Mouse (Mus musculus): ENCODE measurements at regions not wholly inside any gene's neighbourhood (a gene's known extent, or its start where the extent isn't known, plus 50 kb on each side); places are given as distances from the start of the nearest gene placed in this dataset.
"Not testable (repeated sequence)": the region's sequence is repeated elsewhere in the genome, so short reads cannot be mapped to it uniquely, and the experiment has no call there.

DNA sequence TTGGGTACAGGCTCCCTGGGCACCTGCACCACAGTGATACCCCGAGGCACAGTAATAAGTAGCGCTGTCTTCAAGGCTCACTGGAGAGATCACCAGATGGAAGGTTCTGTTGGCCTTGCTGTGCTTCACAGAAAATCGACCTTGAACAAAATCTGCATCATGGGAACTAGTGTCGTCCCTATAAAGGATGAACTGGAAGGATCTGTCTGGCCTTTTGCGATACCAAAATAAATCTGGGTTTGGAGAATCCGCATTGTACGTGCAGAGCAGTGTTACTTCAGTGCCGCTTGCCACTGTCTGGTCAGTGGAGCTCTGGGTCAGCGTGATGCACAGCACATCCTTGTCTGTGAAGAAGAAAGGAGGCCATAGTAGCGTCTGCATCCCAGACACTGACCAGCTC, 105.3 kb downstream of the Dad1 start:
- no peak for DNase-seq (ENCODE audit: low read depth)

DNA sequence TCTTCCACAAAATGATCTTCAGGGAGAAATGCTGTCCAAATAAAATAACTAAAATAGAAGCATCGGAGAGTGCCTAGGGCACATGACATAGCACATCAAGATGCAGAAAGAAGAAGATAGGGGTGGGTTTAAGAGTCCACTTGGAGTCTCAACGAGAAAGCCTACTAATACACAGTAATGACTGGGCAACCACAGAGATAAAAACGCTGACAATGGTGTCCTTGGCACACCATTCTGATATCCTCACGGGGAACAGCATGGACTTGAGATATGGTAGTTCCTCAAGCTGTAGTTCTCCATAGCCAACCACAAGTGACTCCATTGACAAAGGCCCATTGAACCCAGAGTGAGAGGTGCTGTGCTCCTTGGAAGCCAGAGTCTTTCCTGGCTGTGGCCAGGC, 105.8 kb downstream of the Dad1 start:
- DNase-seq (ENCODE audit: low read depth), result no peak

DNA sequence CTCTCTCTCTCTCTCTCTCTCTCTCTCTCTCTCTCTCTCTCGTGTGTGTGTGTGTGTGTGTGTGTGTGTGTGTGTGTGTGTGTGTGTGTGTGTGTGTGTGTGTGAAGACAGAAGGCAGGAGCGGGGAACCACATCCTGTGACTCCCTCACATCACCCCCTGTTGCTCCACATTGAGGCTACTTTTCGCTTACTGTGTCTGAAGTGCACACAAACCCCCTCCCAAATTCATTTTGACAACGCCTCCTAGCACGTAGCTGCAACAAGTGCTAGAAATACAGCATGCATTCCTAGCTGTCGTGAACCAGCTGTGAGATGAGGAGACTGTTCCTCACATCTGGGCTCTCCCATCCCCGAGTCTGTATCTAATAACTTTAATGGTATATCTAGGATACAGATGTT, 106.4 kb downstream of the Dad1 start:
- no peak for DNase-seq (ENCODE audit: low read depth)

DNA sequence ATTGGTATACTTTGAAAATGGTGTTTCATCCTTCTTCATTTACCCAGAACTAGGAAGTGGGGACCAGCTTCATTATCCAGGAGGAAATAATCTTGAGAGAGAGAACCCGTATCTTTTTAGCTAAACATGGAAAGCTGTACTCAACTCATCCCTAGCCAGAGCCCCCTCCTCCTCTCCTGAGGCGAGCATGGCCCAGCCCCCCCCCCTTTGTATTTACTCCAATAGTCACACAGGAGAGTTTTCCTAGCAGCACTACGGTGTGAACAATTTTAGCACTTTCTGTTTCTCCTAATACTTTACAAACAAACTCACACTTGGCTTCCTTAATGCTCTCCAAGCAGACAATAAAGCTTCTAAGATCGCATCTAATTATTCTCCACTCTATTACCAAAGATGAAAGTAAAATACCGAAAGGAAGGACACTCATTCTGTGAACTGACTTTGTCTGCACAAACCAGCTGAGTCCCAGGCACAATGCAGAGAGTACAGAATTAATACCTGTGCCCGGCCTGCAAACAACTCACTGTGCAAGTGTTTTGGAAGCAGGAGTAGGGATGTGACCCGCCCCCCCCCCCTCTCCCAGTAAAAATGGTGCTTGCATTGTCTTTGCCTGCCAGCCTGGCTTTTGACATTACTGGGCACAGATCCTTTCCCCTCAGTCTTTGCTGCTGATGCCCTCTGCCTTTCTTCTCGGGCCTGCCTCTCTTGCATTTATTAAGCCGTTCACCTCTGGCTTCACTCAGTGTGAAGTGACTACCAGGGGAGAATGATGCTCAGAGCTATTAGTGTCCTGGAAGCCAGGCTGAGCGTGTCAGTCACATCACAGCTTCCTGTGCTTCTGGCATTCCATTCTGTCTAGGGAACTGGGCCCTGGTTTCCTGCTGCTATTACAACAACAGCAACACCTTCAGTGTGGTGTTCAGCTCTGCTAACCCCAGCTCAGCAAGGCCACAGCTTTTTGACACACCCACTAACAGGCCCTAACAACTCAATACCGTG, 107.9 kb downstream of the Dad1 start:
- no peak for DNase-seq (ENCODE audit: low read depth)

DNA sequence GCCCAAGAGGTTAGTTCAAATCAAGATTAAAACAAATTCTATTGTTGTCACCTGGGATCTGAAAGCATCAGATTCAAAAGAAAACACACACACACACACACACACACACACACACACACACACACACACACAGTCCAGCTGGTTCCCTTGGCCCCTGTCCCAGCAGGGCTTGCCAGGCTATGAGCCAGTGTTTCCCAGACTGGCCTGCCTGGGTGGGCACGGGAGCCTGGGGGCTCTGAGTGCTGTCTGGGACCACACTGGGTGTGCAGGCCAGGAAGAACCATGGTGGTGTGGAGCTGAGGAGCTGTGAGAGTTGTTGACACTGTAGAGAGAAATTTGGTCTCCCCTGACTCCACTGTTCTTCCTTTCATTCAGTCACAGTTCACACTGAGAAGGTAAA, 110.1 kb downstream of the Dad1 start:
- no peak for DNase-seq (ENCODE audit: low read depth)

DNA sequence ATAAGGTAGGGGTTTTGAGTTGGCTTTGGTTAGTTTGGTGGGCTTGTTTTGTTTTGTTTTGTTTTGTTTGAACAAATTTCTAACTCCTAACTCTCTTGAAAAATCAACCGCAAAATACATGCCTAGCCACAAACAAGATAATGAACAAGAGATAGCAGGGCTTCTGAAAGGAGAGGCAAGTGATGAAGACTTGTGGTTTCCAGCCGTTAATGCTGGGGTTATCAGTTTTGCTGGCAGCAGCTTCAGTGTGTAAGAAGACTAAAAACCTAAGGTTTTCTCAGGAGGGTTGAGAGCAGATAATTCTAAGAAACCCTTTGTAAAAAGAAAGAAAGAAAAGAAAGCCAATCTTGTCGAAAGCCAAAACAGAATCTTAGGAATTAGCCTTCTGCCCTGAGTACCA, 115.6 kb downstream of the Dad1 start:
- no peak for DNase-seq (ENCODE audit: low read depth)

DNA sequence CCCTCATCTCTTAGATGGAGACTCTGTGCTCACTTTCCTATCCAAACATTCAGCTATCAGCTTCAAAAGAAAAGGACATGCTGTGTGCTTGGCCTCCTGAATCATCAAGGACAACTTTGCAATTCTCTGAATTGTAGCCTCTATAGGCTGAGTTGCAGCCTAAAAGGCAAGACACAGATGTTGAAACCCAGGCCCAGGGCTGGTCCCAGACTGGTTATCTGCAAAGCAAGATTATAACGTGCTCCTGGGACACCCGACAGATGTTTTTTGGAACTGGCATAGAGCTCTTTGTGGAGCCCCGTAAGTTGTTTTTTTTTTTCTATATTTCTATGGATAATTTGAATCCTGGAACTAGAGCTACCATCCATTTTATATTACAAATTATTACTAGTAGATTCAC, 117.4 kb downstream of the Dad1 start:
- no peak for DNase-seq (ENCODE audit: low read depth)

DNA sequence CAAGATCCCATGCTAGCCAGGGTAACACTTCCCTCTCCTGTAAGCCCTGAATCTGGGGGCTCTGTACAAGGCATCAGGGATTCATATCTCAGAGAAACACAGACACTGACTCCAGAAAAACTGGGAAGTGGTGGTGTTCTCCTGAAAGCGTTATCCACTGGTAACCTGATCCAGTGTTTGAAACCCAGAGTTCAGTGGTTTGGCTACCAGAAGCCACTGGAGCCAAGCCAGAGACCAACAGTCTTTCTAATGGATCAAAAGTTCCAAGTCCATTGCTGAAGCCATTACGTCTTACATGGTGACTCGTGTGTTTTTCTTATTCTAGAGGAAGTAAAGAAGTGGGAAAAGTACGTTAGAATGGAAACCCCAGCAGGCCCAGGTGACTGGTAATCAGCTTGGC, 125.6 kb downstream of the Dad1 start:
- DNase-seq (ENCODE audit: low read depth), result no peak

DNA sequence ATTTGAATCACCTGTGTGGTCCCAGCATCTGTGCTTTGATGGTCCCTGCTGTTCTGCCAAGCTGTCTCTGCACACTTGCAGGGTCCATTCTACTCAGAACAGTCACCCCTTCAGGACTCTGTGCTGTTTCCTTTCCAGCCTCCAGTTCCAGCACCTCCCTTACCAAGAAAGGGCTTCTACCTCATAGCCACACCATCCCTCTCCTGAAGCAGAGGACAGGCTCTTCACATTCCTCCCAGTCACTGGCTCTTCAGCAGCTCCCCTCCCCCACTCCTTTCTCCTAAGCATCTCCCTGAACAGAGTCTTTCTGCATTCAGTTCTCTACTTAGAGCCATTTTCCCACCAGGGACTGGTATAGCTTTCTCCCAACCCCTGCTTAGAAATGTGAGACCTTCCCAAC, 128.4 kb downstream of the Dad1 start:
- DNase-seq (ENCODE audit: low read depth), result no peak

DNA sequence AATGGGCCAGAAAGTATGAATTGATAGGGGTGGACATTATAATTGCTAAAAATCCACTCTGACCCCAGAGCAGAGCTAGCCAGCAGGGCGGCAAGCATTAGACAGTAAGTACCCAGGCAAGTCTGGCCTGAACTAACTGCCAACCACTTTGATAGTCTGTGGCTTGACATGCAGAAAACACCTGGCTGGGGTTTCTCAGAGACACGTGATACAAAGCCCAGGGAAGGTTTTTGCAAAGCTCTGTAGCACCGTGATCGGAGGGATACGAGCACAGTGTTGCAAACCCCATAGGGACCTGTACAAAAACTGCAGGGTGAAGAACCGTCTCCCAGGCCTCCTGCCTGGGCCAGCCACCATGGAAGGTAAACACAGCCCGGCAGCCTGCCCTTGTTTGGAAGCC, 131.9 kb downstream of the Dad1 start:
- no peak for DNase-seq (ENCODE audit: low read depth)

DNA sequence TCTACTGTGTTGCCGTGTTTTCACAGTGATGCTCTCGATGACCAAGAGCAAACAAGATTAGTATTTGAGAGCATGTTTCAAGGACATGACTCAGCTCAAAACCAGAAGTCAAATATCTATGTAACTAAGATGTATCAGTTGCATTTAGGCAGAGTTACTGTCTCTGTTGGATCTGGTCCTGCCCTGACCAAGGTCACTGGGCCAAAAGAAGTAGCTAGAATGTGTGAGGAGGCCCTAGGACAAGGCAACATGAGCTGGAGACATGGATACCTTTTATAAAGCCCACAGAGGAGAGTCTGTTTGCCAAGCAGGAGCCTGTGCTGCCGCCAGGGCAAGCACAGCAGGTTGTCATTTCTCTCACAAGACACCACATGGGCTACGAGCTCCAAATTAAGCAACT, 132.6 kb downstream of the Dad1 start:
- DNase-seq (ENCODE audit: low read depth), result no peak

DNA sequence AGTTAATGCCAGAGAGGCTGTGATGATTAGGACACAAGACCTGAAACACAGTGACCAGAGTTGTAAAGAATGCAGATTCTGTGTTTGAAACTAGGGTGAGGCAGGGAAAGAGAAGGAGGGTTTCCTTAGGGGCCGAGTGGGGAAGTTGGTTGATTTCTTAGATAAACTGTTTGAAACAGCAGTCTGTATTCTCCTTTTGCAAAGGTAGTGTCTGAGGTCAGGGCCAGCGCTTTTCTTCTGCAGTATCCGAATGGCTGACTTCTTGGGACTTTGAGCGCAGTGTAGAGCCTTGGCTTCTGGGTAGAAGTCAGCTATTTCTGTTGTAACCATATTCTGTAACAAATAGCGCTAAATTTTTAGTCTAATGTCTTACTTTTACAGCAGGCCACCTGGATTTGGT, 133.7 kb downstream of the Dad1 start:
- no peak for DNase-seq (ENCODE audit: low read depth)

DNA sequence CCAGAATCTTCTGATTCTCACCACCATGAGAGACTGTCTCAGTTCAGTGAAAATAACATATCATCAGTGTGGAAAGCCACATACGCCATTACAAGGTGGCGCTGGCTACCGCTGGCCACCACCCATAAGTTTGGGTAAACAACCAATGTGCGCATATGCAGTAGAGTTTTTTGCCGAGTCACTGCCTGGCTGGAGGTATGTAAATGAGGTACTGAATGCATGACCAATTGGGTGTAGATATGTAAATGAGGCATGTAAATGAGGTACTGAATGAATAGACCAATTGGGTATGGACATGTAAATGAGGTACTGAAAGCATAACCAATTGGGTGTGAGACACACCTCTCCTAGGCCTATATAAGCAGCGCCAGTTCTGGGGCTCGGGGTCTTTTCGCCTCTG, 136.3 kb downstream of the Dad1 start:
- DNase-seq (ENCODE audit: low read depth), result not testable (repeated sequence)

DNA sequence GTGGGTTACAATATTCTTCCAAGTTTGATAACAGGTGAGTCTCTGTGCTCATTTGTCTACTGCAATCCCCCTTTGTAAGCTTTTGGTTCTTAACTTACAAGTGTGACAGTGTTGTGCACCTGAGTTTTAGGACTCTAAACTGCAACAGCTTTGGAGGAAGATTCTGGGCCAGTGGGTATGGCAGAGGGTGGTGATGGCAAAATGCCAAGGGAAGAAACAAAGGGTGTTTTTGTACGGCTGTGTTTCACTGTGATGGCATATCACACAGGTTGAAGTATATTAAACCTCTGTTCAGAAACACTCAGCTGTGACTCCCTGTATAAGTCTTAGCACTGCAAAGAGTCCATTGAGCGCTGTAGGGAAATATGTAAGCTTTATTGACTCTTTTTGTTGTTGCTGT, 140.7 kb downstream of the Dad1 start:
- no peak for DNase-seq (ENCODE audit: low read depth)

DNA sequence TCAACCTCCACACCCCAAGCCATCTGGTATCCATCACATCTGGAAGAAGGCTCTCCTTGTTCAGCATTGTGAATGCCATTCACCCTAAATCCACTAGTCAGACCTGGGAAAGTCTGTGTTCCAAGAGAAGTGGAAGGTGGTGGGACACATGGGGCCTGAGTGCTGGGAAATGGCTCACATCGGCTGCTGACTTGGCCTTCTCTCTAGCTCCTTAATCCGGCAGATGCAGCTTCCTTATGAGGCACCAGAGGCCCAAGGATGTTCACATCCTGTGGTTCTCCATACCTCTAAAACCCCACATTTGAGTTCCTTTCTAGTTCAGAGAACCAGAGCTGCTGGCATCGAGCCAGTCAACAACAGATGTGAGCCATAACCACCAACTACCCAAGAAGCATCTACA, 142.9 kb downstream of the Dad1 start:
- DNase-seq (ENCODE audit: low read depth), result no peak

DNA sequence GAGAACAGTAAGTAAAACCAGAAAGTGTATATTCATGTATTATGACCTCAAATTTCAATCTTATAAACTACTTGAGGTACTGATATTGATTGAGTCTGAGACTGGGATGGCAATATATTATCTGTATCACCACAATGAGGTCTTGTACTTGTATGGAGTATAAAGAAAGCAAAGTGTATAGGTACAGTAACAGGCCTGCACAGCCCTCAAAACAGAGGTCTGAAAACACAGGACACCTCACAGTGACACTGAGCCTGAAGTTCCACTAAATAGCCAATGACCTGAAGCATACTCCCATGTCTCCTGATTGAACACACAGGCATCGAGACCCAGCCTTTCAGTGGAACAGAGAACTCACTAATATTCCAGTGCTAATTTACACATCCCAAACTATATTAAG, 144.8 kb downstream of the Dad1 start:
- no peak for DNase-seq (ENCODE audit: low read depth)

DNA sequence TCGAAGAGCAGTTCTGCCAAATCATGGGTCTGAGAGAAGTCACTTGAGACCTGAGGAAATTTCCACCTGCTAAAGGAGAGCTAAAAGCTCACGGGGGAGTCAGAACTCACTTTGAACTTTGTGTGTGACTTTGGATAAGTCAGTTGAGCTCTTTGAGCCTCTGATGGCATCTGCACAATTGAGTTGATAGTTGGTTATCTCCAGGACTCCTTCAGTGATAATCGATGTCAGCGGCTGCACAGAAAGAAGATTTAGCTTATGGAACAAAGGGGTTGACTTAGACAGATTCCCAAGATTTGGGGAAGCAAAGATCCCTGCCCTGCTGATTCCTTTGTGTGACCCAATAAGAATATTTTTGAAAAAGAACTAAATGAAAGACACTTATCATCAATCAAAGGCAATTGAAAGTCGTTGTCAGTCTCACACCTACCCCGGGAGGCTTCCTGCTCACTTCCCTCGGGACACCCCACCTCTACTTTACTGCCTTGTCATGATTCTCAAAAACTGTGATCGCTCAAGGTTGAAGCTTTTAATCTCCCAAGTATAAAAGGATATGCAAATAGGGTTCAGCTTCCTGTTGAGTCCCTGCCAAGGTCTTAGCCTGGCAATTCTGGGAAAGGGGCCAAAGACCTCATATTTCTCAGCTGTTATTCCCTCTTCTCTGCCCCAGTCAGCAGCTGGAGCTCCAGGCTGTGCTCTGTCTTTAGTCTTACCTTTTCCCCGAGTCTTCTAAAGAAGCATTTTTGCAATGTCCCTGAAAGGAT, 145.4 kb downstream of the Dad1 start:
- DNase-seq (ENCODE audit: low read depth), result no peak

DNA sequence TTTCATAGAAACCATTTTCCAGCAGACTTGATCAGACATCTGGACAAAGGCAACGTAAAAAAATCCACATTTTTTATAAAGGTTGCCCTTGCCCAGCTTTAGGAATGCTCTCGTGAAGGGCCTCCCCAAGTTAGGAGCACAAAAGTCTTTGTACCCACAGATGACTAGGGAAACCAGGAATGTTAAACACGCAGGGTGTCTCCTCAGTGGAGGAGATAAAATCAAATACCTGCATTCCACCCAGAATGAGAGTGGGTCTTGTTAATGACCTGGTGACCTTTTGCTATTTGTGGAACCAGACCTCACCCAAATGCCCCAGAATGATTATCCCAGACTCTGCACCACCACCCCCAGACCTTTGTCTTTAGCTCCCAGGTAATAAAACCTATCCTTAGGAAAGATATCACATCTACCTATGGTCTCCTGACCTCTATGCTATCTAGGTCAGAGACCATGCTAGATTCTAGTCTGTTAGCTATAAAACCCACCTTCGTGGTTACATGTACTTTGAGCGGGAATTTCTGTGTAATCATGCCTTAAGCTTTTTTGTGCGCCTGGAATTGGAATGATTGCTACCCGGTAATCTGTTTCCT, 146.6 kb downstream of the Dad1 start:
- DNase-seq (ENCODE audit: low read depth), result no peak

DNA sequence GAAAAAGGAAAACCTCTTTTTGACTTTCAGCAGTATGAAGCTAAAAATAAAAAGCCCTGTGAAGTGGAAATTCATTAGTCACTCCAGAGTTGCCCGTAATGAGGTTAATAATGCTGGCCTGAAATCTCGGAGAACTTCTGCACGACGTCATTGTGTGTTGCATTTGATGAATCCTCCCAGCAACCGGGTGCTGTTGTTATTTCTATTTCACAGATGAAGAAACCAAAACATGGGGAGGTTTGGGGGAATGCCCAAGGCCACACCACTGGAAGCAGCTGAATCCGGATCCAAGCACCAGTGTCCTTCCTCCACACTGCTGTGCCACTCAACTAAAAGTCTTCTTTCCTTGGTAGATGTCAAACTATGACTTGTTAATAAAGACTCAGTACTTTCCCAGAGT, 149.7 kb downstream of the Dad1 start:
- no peak for DNase-seq (ENCODE audit: low read depth)

DNA sequence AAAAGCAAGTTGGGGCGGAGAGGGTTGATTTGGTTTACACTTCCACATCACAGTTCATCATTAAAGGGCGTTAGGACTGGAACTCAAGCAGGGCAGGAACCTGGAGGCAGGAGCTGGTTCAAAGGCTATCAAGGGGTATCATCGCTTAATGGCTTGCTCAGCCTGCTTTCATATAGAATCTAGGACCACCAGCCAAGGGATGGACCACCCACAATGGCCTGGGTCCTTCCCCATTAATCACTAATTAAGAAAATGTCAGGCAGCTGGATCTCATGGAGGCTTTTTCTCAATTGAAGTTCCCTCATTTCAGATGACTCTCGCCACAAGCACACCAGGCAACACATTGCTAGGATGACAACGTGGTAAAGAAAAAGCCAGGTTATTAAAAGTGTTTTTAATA, 150.4 kb downstream of the Dad1 start:
- no peak for DNase-seq (ENCODE audit: low read depth)

DNA sequence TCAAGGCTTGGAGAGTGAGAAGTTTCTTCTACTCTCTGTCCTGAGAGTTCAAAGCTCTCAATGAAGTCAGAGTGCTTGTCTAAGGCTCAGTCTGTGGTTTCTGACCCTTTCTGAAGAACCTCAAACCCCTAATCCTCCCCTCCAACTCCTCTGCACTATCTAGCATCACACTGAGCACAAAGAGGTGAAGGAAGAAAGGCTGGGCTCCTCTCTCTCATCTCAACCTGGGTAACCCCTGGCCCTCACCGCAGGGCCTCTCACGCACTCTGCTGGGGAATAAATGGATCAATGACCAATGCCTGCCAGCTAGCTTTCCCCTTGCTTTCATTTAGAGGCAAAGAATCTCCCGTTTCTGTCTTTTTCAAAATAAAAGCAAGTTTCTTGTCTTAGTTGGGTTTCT, 150.8 kb downstream of the Dad1 start:
- DNase-seq (ENCODE audit: low read depth), result no peak

DNA sequence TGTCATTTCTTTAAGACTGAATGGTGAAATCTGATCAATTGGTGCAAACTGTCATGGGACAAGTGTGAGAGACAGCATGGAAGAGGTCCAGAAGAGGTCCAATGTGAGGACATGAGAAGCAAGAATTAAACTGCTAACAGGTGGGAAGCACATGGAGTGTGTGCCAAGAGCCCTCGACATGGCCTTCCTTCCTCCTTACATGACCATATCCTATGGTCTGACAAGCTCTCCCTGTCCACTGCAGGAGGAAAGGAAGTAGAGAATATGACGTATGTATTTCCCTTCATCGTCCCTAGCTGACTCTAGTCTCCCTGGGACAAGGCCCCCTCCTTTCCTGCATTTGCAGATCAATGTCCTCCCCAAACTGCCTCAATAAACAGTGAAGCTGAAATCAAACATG, 152.1 kb downstream of the Dad1 start:
- no peak for DNase-seq (ENCODE audit: low read depth)

DNA sequence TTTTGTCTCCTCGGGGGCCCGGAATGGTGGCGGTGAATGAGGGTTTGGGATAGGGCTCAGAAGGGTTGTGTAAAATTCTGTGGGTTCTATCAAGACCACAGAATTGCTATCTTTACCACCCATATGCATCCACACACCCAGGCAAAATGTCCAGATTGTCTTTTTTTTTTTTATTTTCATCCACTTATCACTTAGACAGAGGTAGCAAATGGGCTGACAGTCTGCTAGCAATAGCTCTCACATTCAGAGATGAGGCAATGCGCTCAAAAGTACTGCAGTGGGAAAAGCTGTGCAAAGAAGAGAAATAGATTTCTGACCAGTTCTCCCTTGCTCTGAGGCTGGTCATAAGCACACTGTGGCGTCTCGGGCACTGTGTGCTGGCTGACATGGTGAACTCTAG, 154.5 kb downstream of the Dad1 start:
- DNase-seq (ENCODE audit: low read depth), result no peak
